Mouse (Mus musculus) brain, embryonic 14.5 days (tissue): ENCODE measurements around the gene Gm17617.

Experiments used
- CTCF ChIP-seq: fragments of 200-500 bp; IDR thresholded peaks from 2 replicates; pipeline ENCODE4 v1.5.1; 2012; ENCODE audit warnings: inconsistent platforms, mild to moderate bottlenecking, moderate library complexity, borderline replicate concordance; ENCODE audit not compliant: insufficient read depth, insufficient read length; ENCODE audit errors: extremely low read depth
- POLR2A ChIP-seq: fragments of 200-500 bp; IDR thresholded peaks from 2 replicates; pipeline ENCODE4 v1.6.1; 2012; ENCODE audit warnings: mild to moderate bottlenecking, inconsistent platforms, borderline replicate concordance; ENCODE audit not compliant: poor library complexity, insufficient read depth, insufficient read length, severe bottlenecking; ENCODE audit errors: extremely low read depth

- TF ChIP-seq CTCF (no peak), POLR2A (no peak)
Observed at GRCm38 (mm10) chr13:55152621-55153415, 19.5 kb upstream of the Gm17617 start, which contains the start of gene Fgfr4.
